Mouse (Mus musculus) midbrain, embryonic 12.5 days (tissue): ENCODE measurements at regions not wholly inside any gene's neighbourhood (a gene's known extent, or its start where the extent isn't known, plus 50 kb on each side); places are given as distances from the start of the nearest gene placed in this dataset.

Source experiments
- ATAC-seq: fragments of 200-750 bp; cut with Nextera tagmentation; 2 replicates; pipeline ENCODE4 v1.8.0; 2017; ENCODE audit warnings: low read depth, moderate TSS enrichment, moderate library complexity; ENCODE audit not compliant: low FRiP score
- H3K27ac ChIP-seq: fragments of 300-500 bp; sonication (generic); replicated peaks from 2 replicates; pipeline ENCODE4 v1.5.1; 2016; ENCODE audit warnings: mild to moderate bottlenecking
- H3K27me3 ChIP-seq: fragments of 300-500 bp; sonication (generic); 2 replicates; pipeline ENCODE4 v1.6.1; 2016; ENCODE audit warnings: mild to moderate bottlenecking
- H3K36me3 ChIP-seq: fragments of 300-500 bp; sonication (generic); 2 replicates; pipeline ENCODE4 v1.6.1; 2016
- H3K4me1 ChIP-seq: fragments of 300-500 bp; sonication (generic); 2 replicates; pipeline ENCODE4 v1.6.1; 2016
- H3K4me2 ChIP-seq: fragments of 300-500 bp; sonication (generic); replicated peaks from 2 replicates; pipeline ENCODE4 v1.6.1; 2016; ENCODE audit warnings: mild to moderate bottlenecking, moderate library complexity
- H3K4me3 ChIP-seq: fragments of 300-500 bp; sonication (generic); 2 replicates; pipeline ENCODE4 v1.5.1; 2016; ENCODE audit warnings: mild to moderate bottlenecking
- H3K9ac ChIP-seq: fragments of 300-500 bp; sonication (generic); replicated peaks from 2 replicates; pipeline ENCODE4 v1.6.1; 2016; ENCODE audit warnings: mild to moderate bottlenecking, moderate library complexity
- H3K9me3 ChIP-seq: fragments of 300-500 bp; sonication (generic); 2 replicates; pipeline ENCODE4 v1.6.1; 2016; ENCODE audit warnings: mild to moderate bottlenecking
- WGBS: fragments of 180-500 bp; shearing (Covaris S2); methylation state at CpG from one replicate; pipeline ENCODE4 v1.1.7; 2016; 5-methylcytosine and 5-hydroxymethylcytosine counted together

DNA sequence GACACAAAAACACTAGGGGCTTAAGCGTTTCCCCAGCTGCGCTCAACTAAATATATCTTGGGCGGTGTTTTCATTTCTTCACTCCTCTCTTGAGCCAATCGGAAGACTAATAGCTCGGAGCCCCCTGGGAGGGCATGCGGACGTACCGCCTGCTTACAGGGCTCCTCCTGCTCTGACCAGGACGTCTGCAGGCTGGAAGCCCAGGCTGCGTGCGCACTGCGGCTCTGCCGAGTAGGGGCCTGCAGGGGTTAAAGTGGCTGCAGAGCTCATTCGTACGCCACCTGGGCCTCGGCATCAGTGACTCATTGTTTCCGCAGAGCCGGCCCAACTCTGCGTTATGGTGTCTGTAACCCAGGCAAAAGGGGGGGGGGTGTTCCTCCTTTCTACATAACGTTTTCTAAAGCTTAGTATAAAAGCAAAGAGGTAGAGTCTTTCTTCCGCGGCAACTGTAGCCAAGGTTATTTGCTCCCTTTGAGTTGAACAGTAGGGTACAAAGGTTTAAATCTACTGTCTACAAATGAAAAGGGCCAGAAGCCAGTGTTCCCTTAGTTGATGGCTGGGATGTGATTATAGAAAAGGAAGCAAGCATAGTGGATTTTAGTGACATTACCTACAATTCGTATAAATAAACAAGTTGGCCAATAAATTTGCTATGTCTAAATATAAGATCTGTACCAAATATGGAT, 53.7 kb upstream of the Chd2 start:
- Histone ChIP-seq H3K36me3 (no peaks in the 10 kb centered on the region), H3K27ac (peak overlapping the region; percentile 79), H3K4me1 (peaks cover 39% of the 10 kb centered on the region), H3K4me2 (peak overlapping the region; percentile 52), H3K27me3 (no peaks in the 10 kb centered on the region; the same call in 1 of the 2 replicates), H3K9me3 (no peaks in the 10 kb centered on the region), H3K9ac (peak overlapping the region; percentile 24; the same call in 1 of the 2 replicates), H3K4me3 (peak overlapping the region; percentile 34)
- ATAC-seq: peak; percentile 98
- WGBS: 3% methylated on average over 23 of the region's 23 CpGs

DNA sequence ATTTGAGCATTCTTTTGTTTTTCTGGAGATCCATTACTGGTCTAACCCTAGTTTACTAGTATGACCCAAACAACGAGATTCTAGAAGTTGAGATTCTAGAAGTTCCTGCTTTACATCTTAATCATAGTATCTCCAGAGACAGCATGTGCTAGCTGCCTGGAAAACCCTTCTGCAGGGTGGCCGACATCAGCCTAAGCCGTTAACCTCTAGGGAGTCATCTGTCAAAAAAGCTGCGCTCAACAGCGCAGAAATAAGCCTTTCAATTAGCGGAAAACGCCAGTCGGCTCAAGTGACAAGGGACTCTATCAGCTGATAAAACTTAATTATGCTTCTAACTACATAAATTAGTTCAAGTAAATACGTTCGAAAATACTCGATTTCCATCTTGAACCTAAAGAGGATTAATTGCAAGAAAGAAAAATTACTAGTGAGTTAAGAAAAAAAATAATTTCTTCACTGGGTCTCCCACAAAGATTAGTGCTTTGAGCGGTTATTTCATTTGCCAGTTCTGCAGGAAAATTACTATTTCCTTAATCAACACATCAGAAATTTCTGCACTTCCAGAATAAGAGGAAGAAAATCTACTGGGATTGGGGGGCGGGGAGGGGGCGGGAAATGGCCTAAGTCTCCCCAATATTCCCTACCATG, 53.0 kb upstream of the Chd2 start:
- H3K27me3 ChIP-seq: no peaks in the 10 kb centered on the region; the same call in 1 of the 2 replicates
- WGBS: 1% methylated on average over 14 of the region's 14 CpGs
- H3K4me3 ChIP-seq: peak overlapping the region; percentile 34
- H3K36me3 ChIP-seq: no peaks in the 10 kb centered on the region
- H3K4me2 ChIP-seq: peak overlapping the region; percentile 52
- H3K9ac ChIP-seq: peak overlapping the region; percentile 24; the same call in 1 of the 2 replicates
- ATAC-seq: no peak
- peaks cover 39% of the 10 kb centered on the region for H3K4me1 ChIP-seq
- H3K27ac ChIP-seq: peak overlapping the region; percentile 79
- H3K9me3 ChIP-seq: no peaks in the 10 kb centered on the region

DNA sequence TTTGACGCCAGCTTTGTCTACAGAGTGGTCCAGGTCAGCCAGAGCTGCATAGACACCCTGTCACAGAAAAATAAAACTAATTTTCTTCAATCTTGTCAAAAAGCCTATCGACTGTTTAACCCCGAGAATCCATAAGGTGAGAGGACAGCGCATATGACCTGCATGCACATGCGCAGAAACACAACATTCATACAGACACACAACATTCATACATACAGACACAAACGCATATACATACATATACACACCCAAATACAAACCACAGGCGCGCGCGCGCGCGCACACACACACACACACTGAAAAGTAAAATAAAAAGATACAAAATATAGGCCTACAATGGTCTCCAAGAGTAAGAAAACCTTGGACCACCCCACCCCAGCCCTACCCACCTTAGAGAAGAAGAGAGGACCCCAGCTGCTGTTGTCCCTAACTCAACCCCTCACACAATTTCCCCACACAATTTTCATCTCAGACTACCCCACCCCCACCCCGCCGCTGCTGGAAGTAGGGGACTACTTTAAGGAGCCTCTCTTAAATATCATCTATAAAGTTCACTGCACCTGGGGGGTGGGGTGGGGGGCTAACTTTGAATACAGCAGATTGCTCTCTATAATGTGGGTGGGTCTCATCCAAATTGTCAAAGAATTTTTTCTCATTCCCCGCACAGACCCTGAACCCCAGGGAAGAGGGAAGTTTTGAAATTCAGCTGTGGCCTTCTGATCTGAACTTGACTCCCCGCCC, 52.2 kb upstream of the Chd2 start:
- 75% methylated on average over 17 of the region's 17 CpGs for WGBS
- ATAC-seq: no peak
- H3K4me1 ChIP-seq: peaks cover 42% of the 10 kb centered on the region

DNA sequence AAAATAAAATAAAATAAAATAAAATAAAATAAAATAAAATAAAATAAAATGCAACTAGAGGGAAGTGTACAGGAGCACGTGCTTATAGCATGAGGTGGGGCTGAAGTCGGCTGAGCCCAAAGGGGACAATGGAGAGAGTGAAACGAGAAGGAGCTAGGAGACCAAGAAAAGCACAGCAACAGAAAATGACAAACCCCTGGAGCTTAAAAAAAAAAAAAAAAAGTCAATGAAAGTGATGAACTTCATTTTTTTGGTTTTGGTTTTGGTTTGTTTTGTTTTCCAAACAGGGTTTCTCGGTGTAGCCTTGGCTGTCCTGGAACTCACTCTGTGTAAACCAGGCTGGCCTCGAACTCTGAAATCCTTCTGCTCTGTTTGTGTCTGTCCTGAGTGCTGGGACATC, 51.2 kb upstream of the Chd2 start:
- peaks cover 8% of the 10 kb centered on the region for H3K27me3 ChIP-seq
- 92% methylated on average over 5 of the region's 5 CpGs for WGBS
- H3K4me1 ChIP-seq: peaks cover 42% of the 10 kb centered on the region
- no peaks in the 10 kb centered on the region for H3K9me3 ChIP-seq
- no peak overlapping the region for H3K4me3 ChIP-seq
- ATAC-seq: no peak
- no peaks in the 10 kb centered on the region for H3K36me3 ChIP-seq
- no peak overlapping the region for H3K27ac ChIP-seq
- no peak overlapping the region for H3K4me2 ChIP-seq
- H3K9ac ChIP-seq: no peak overlapping the region

More for the DNA sequence above, 52.2 kb upstream of the Chd2 start:
- Histone ChIP-seq H3K27ac (peak overlapping the region; percentile 79), H3K27me3 (peaks cover 2% of the 10 kb centered on the region), H3K9ac (0 out of 2 replicates have a peak overlapping the region, but pooled peaks have one; percentile 15), H3K36me3 (no peaks in the 10 kb centered on the region), H3K4me2 (peak overlapping the region; percentile 52), H3K9me3 (no peaks in the 10 kb centered on the region), H3K4me3 (no peak overlapping the region)
